Mouse (Mus musculus): ENCODE data around the gene Lrtm1.

- TF ChIP-seq CTCF (IDR thresholded peaks at IDR 0.05) = no peak
- TF ChIP-seq EP300 (IDR thresholded peaks at IDR 0.05) = no peak
Measured at GRCm38 (mm10) chr14:28984276-28984675, 33.7 kb upstream of the Lrtm1 start.
